Mouse (Mus musculus) cortical plate, adult 2 months (tissue): ENCODE results near the gene Gnb3. TPM values are rescaled to one million over a fixed set of nuclear protein-coding genes. Genes with fewer than 3 reads are reported as not detected.

ENCODE experiments used
- H3K27ac ChIP-seq: fragments of 200-500 bp; 2 replicates; pipeline ENCODE4 v1.5.1; 2012; ENCODE audit warnings: low read length, control low read depth, inconsistent platforms; ENCODE audit not compliant: insufficient read depth
- H3K4me1 ChIP-seq: fragments of 200-500 bp; 2 replicates; pipeline ENCODE4 v1.6.1; 2011; ENCODE audit warnings: low read length; ENCODE audit not compliant: control insufficient read depth, insufficient read depth
- H3K4me3 ChIP-seq: fragments of 200-500 bp; 2 replicates; pipeline ENCODE4 v1.5.1; 2011; ENCODE audit warnings: mild to moderate bottlenecking, low read length, control low read depth; ENCODE audit not compliant: insufficient read depth
- CTCF ChIP-seq: fragments of 200-500 bp; IDR thresholded peaks from 2 replicates; pipeline ENCODE4 v1.5.1; 2011; ENCODE audit warnings: mild to moderate bottlenecking, control low read depth, low read length; ENCODE audit not compliant: insufficient read depth; ENCODE audit errors: extremely low read depth
- POLR2A ChIP-seq: fragments of 200-500 bp; IDR thresholded peaks from 2 replicates; pipeline ENCODE4 v1.6.1; 2011; ENCODE audit warnings: mild to moderate bottlenecking, low read length, control low read depth; ENCODE audit not compliant: insufficient read depth; ENCODE audit errors: extremely low read depth
- polyA plus RNA-seq: library from polyadenylated mRNA; depleted of rRNA; stranded (reverse); fragments of >200 nt; gene quantifications from 2 replicates; pipeline ENCODE4 v1.2.3, GENCODE M21; 2012

Gnb3 gene
- polyA plus RNA-seq, 1 experiment, result 0.17 TPM

- Histone ChIP-seq H3K4me3 (no peak overlapping the region), H3K4me1 (0 out of 2 replicates have a peak, but pooled peaks cover 3% of the 10 kb centered on the region), H3K27ac (no peak overlapping the region)
- no peak for TF ChIP-seq POLR2A
- TF ChIP-seq CTCF, result no peak
These were observed 26.5 kb upstream of the Gnb3 start for GRCm38 (mm10) chr6:124866560-124866959.

DNA sequence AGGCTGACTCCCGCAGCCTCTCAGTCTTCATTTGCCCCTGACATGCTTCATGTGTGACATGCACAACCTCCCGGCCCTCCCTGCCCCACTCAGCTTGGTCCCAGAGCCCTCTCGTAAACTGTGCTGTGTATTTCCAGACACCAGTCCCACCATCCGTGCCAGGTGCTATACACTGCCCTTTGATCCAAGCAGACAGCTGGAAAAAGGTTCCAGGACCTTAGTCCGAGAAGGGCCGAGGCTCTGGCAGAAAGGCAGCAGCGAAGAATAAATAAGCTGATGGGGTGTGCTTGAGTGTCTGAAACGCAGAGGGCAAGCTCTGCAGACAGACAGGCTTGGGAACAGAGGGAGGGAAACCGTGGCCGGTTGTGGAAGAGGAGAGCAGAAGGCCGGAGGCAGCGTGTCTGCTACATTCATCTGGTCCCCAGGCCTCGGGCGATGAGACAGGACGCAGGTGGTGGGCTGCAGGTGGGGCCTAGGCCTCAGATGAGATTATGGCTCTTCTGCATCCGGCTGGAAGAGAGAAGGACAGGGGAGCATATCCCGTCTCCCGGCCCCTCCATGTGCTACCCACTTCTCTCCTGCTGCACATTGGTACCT, 25.8 kb upstream of the Gnb3 start:
- TF ChIP-seq CTCF (no peak), POLR2A (no peak)
- H3K27ac ChIP-seq, result no peak overlapping the region
- 0 out of 2 replicates have a peak, but pooled peaks cover 3% of the 10 kb centered on the region for H3K4me1 ChIP-seq
- H3K4me3 ChIP-seq, result no peak overlapping the region

DNA sequence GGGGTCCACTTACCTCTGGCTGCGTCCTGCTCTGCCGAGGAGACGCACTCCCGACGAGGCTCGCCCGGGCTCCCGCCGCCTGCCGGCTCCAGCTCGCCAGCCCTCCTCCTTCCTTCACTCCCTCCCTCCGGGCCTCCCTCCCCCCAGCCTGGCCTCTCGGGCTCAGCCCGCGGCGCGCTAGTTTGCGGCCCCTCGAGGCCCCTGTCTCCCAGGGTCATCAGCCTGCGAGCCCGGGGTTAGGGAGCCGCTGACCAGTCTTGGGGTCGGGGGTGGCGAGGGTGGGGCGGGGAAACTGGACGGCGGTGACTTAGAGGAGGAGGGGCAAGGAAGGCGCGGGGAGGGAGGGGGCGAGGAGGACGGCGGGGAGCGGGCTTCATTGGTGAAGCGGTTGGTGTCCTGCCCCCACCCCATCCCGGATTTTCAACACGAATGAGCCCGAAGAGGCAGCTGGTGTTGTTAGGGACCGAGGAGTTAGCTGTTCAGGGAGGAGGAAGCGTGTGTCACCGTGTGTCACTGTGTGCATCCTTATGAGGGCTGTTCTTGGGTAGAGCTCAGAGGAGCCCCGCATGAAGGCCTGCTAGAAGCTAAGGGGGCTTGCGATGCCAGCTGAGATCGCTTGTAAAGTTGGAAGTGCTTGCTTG, 23.7 kb upstream of the Gnb3 start, which contains the start of gene Gpr162:
Gpr162 (minus strand) TSS at position 326 of the 641 bp plus-strand sequence.
- H3K4me3 ChIP-seq, result peak within 1 kb of the TSS; percentile 92
- TF ChIP-seq POLR2A (peak; percentile 87), CTCF (no peak)
- H3K4me1 ChIP-seq, result peaks cover 4% of the 10 kb centered on the region
- H3K27ac ChIP-seq, result peak within 1 kb of the TSS; percentile 95

DNA sequence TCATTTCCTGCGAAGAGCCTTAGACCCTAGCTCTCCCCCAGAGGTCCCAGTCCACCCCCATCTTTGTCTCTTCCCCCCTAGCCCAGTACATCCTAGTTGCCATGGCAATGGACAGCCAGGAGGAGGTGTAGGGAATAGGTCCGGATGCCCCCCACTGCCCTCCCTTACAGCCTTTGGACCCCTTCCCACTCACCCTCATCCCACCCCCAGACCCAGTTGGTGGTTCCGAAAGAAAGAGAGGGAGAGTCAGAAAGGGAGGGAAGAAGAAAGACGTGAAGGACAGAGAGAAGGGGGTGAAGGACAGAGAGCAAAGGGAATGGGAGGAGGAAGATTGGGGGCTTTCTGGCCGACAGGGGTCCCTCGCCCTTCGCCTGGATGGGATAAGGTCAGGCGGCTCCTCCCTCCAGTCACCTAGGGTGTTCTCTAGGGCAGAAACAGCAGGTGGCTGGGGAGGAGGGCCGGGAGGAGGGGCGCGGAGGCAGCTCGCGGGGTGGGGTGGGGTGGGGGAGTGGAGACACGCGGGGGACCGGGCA, 23.1 kb upstream of the Gnb3 start:
- peak overlapping the region; percentile 92 for H3K4me3 ChIP-seq
- no peak for TF ChIP-seq POLR2A
- TF ChIP-seq CTCF, result no peak
- peak overlapping the region; percentile 95 for H3K27ac ChIP-seq
- peaks cover 4% of the 10 kb centered on the region for H3K4me1 ChIP-seq

GRCm38 (mm10) chr6:124862406-124863124, 22.5 kb upstream of the Gnb3 start:
- peaks cover 4% of the 10 kb centered on the region for H3K4me1 ChIP-seq
- peak overlapping the region; percentile 95 for H3K27ac ChIP-seq
- TF ChIP-seq POLR2A (peak; percentile 65), CTCF (no peak)
- peak overlapping the region; percentile 92 for H3K4me3 ChIP-seq

DNA sequence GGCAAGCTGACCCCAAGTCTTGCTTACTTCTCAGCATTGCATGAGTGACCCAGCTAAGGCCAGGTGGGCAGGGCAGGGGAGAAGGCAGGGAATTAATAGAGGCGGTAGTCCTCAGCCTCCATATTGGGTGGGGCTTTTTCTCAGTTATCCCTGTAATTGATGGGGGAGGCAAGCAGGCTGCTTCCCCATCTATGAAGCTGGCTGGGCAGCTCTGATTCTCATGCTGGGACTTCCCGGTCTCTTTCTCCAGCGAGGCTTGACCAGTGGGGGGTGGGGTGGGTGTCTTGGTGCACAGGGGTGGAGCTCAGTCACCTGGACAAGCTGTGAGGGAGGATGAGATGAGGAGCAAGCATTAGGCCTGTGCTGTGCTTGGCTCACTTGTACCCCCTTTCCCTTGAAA, 21.7 kb upstream of the Gnb3 start:
- Histone ChIP-seq H3K4me1 (peaks cover 4% of the 10 kb centered on the region), H3K27ac (peak overlapping the region; percentile 27), H3K4me3 (peak overlapping the region; percentile 92)
- TF ChIP-seq POLR2A (no peak), CTCF (no peak)

- 0 out of 2 replicates have a peak overlapping the region, but pooled peaks have one; percentile 16 for H3K27ac ChIP-seq
- peaks cover 4% of the 10 kb centered on the region for H3K4me1 ChIP-seq
- peak overlapping the region; percentile 92; the same call in 1 of the 2 replicates for H3K4me3 ChIP-seq
- no peak; the same call in 1 of the 2 replicates for TF ChIP-seq POLR2A
- TF ChIP-seq CTCF, result no peak
These were observed 21.2 kb upstream of the Gnb3 start for GRCm38 (mm10) chr6:124861266-124861665.

GRCm38 (mm10) chr6:124860511-124860910, 20.4 kb upstream of the Gnb3 start:
- no peak overlapping the region for H3K4me3 ChIP-seq
- TF ChIP-seq CTCF (no peak), POLR2A (no peak)
- H3K27ac ChIP-seq, result no peak overlapping the region
- H3K4me1 ChIP-seq, result peaks cover 4% of the 10 kb centered on the region

DNA sequence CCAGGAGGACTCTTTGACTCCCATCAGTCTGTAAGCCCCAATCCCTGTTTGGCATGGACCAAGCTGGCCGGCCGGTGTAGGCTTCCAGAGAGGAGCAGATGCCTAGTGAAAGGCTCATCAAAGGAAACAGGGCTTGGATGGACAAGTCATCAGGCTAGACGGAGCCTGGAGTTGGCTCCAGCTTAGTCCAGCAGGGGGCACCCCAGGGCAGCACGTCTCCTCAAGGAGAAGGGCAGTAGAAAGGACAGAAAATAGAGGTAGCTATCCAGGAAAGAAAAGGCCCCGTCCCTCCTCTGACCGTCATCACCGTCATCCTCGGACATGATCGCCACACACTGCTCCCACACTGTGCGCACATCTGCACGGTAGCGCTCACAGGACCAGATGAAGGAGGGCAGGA, 19.6 kb upstream of the Gnb3 start:
- Histone ChIP-seq H3K4me1 (peaks cover 4% of the 10 kb centered on the region), H3K4me3 (peak overlapping the region; percentile 9; the same call in 1 of the 2 replicates), H3K27ac (peak overlapping the region; percentile 17; the same call in 1 of the 2 replicates)
- TF ChIP-seq POLR2A (peak; percentile 45; the same call in 1 of the 2 replicates), CTCF (peak; percentile 80)
